Mouse (Mus musculus) forebrain, embryonic 14.5 days (tissue): ENCODE measurements around the gene Sema3e. TPM values are rescaled to one million over a fixed set of nuclear protein-coding genes. Genes with fewer than 3 reads are reported as not detected.
A peak's percentile ranks its signal among the peaks of the same experiment; 100 is the strongest.

Experiments
- ATAC-seq: fragments of 200-750 bp; cut with Nextera tagmentation; 2 replicates; pipeline ENCODE4 v1.8.0; 2017; ENCODE audit warnings: mild to moderate bottlenecking, moderate library complexity
- DNase-seq: peaks from one replicate; pipeline ENCODE4 v3.0.0-alpha.2; 2015; ENCODE audit warnings: low spot score
- H3K27ac ChIP-seq: fragments of 300-500 bp; sonication (generic); 2 replicates; pipeline ENCODE4 v1.5.1; 2014; ENCODE audit warnings: low read depth, mild to moderate bottlenecking, control low read depth, low read length, moderate library complexity
- H3K27me3 ChIP-seq: fragments of 300-500 bp; sonication (generic); replicated peaks from 2 replicates; pipeline ENCODE4 v1.6.1; 2014; ENCODE audit warnings: low read length, control low read depth, mixed read lengths; ENCODE audit not compliant: control insufficient read depth, insufficient read depth
- H3K36me3 ChIP-seq: fragments of 300-500 bp; sonication (generic); 2 replicates; pipeline ENCODE4 v1.6.1; 2014; ENCODE audit warnings: low read length, control low read depth; ENCODE audit not compliant: control insufficient read depth, insufficient read depth
- H3K4me1 ChIP-seq: fragments of 300-500 bp; sonication (generic); 2 replicates; pipeline ENCODE4 v1.6.1; 2014; ENCODE audit warnings: antibody characterized with exemption, low read length, control low read depth; ENCODE audit not compliant: control insufficient read depth, insufficient read depth
- H3K4me2 ChIP-seq: fragments of 300-500 bp; sonication (generic); 2 replicates; pipeline ENCODE4 v1.6.1; 2014; ENCODE audit warnings: mild to moderate bottlenecking, control low read depth, low read length
- H3K4me3 ChIP-seq: fragments of 300-500 bp; sonication (generic); 2 replicates; pipeline ENCODE4 v1.5.1; 2014; ENCODE audit warnings: low read depth, low read length, control low read depth
- H3K9ac ChIP-seq: fragments of 300-500 bp; sonication (generic); 2 replicates; pipeline ENCODE4 v1.6.1; 2014; ENCODE audit warnings: mild to moderate bottlenecking, low read length, control low read depth, moderate library complexity
- H3K9me3 ChIP-seq: fragments of 300-500 bp; sonication (generic); replicated peaks from 2 replicates; pipeline ENCODE4 v1.6.1; 2016; ENCODE audit warnings: low read length, control low read depth, mixed read lengths; ENCODE audit not compliant: control insufficient read depth
- WGBS: fragments of 180-500 bp; shearing (Covaris S2); extraction: QIAGEN DNeasy Blood & Tissue Kit; methylation state at CpG from one replicate; pipeline ENCODE4 v1.1.7; 2014; 5-methylcytosine and 5-hydroxymethylcytosine counted together
- polyA plus RNA-seq: library from polyadenylated mRNA; unstranded; fragments of >200 nt; fragmentation: Nextera tagmentation; extraction: Ambion mirVana; gene quantifications from 2 replicates; pipeline ENCODE4 v1.2.1, GENCODE M21; 2014

Sema3e gene
- polyA plus RNA-seq, 1 experiment from 2014 or later, result 1.8 TPM

GRCm38 (mm10) chr5:13992734-13993396, 32.2 kb upstream of the Sema3e start:
- Histone ChIP-seq H3K36me3 (no peaks in the 10 kb centered on the region), H3K27me3 (no peaks in the 10 kb centered on the region), H3K9ac (no peak overlapping the region), H3K4me2 (no peak overlapping the region), H3K27ac (no peak overlapping the region), H3K4me1 (no peaks in the 10 kb centered on the region), H3K9me3 (no peaks in the 10 kb centered on the region), H3K4me3 (no peak overlapping the region)
- DNase-seq (no peak), ATAC-seq (no peak)
- 77% methylated on average over 11 of the region's 11 CpGs for WGBS

GRCm38 (mm10) chr5:14028341-14028740, 3.3 kb downstream of the Sema3e start:
- no peak for DNase-seq
- ATAC-seq, result no peak
- Histone ChIP-seq H3K9ac (no peak overlapping the region), H3K27ac (no peak overlapping the region), H3K4me3 (no peak overlapping the region), H3K9me3 (no peaks in the 10 kb centered on the region), H3K4me2 (no peak overlapping the region), H3K27me3 (no peaks in the 10 kb centered on the region), H3K36me3 (no peaks in the 10 kb centered on the region), H3K4me1 (peaks cover 6% of the 10 kb centered on the region; the same call in 1 of the 2 replicates)
- 93% methylated on average over 7 of the region's 7 CpGs for whole genome bisulfite sequencing

- no peak for ATAC-seq
- H3K4me3 ChIP-seq, result no peak overlapping the region
- H3K4me2 ChIP-seq, result no peak overlapping the region
- no peaks in the 10 kb centered on the region for H3K9me3 ChIP-seq
- H3K36me3 ChIP-seq, result no peaks in the 10 kb centered on the region
- peaks cover 4% of the 10 kb centered on the region; the same call in 1 of the 2 replicates for H3K4me1 ChIP-seq
- WGBS, result 96% methylated on average over 1 of the region's 1 CpGs
- DNase-seq, result no peak
- no peak overlapping the region for H3K27ac ChIP-seq
- no peak overlapping the region for H3K9ac ChIP-seq
- H3K27me3 ChIP-seq, result no peaks in the 10 kb centered on the region
Observed at GRCm38 (mm10) chr5:14030796-14031195, 5.7 kb downstream of the Sema3e start.

- DNase-seq (no peak), ATAC-seq (no peak)
- Histone ChIP-seq H3K27me3 (no peaks in the 10 kb centered on the region), H3K4me2 (no peak overlapping the region), H3K27ac (no peak overlapping the region), H3K4me3 (no peak overlapping the region), H3K36me3 (no peaks in the 10 kb centered on the region), H3K9me3 (no peaks in the 10 kb centered on the region), H3K9ac (no peak overlapping the region), H3K4me1 (no peaks in the 10 kb centered on the region)
- 16% methylated on average over 4 of the region's 4 CpGs for WGBS
Observed at GRCm38 (mm10) chr5:14032056-14032455, 7.0 kb downstream of the Sema3e start.

- WGBS, result 40% methylated on average over 3 of the region's 3 CpGs
- no peak overlapping the region for H3K27ac ChIP-seq
- H3K36me3 ChIP-seq, result no peaks in the 10 kb centered on the region
- no peaks in the 10 kb centered on the region for H3K4me1 ChIP-seq
- H3K4me3 ChIP-seq, result no peak overlapping the region
- ATAC-seq (no peak), DNase-seq (no peak)
- no peak overlapping the region for H3K4me2 ChIP-seq
- no peaks in the 10 kb centered on the region for H3K27me3 ChIP-seq
- H3K9ac ChIP-seq, result no peak overlapping the region
- H3K9me3 ChIP-seq, result no peaks in the 10 kb centered on the region
Observed at GRCm38 (mm10) chr5:14033302-14033701, 8.2 kb downstream of the Sema3e start.

- H3K4me1 ChIP-seq, result peaks cover 13% of the 10 kb centered on the region
- H3K9me3 ChIP-seq, result no peaks in the 10 kb centered on the region
- H3K27me3 ChIP-seq, result no peaks in the 10 kb centered on the region
- H3K9ac ChIP-seq, result peak overlapping the region; percentile 49; the same call in 1 of the 2 replicates
- no peak overlapping the region for H3K27ac ChIP-seq
- DNase-seq (peak; percentile 65), ATAC-seq (peak; percentile 80)
- peak overlapping the region; percentile 35 for H3K4me2 ChIP-seq
- 9% methylated on average over 9 of the region's 9 CpGs for WGBS
- H3K36me3 ChIP-seq, result no peaks in the 10 kb centered on the region
- no peak overlapping the region for H3K4me3 ChIP-seq
Observed at GRCm38 (mm10) chr5:14038813-14039496, 13.9 kb downstream of the Sema3e start.

GRCm38 (mm10) chr5:14040208-14040607, 15.1 kb downstream of the Sema3e start:
- H3K9ac ChIP-seq, result no peak overlapping the region
- no peak overlapping the region for H3K4me2 ChIP-seq
- 16% methylated on average over 4 of the region's 4 CpGs for WGBS
- no peak overlapping the region for H3K4me3 ChIP-seq
- no peaks in the 10 kb centered on the region for H3K27me3 ChIP-seq
- no peaks in the 10 kb centered on the region for H3K36me3 ChIP-seq
- H3K27ac ChIP-seq, result no peak overlapping the region
- peaks cover 13% of the 10 kb centered on the region for H3K4me1 ChIP-seq
- DNase-seq (no peak), ATAC-seq (no peak)
- no peaks in the 10 kb centered on the region for H3K9me3 ChIP-seq

GRCm38 (mm10) chr5:14043116-14043515, 18.0 kb downstream of the Sema3e start:
- Histone ChIP-seq H3K36me3 (no peaks in the 10 kb centered on the region), H3K27ac (no peak overlapping the region), H3K4me3 (no peak overlapping the region), H3K27me3 (no peaks in the 10 kb centered on the region), H3K4me1 (peaks cover 13% of the 10 kb centered on the region), H3K9ac (no peak overlapping the region), H3K4me2 (no peak overlapping the region), H3K9me3 (no peaks in the 10 kb centered on the region)
- ATAC-seq (no peak), DNase-seq (no peak)
- WGBS, result 87% methylated on average over 5 of the region's 5 CpGs

- Histone ChIP-seq H3K9ac (no peak overlapping the region), H3K36me3 (no peaks in the 10 kb centered on the region), H3K4me1 (peaks cover 11% of the 10 kb centered on the region), H3K27me3 (no peaks in the 10 kb centered on the region), H3K4me3 (no peak overlapping the region), H3K9me3 (no peaks in the 10 kb centered on the region), H3K27ac (no peak overlapping the region), H3K4me2 (no peak overlapping the region)
- ATAC-seq, result no peak
- DNase-seq, result no peak
- 94% methylated on average over 6 of the region's 6 CpGs for WGBS
Observed at GRCm38 (mm10) chr5:14043983-14044382, 18.9 kb downstream of the Sema3e start.
